Mouse (Mus musculus): Measurements from ENCODE around the gene Prkcd.
"Not testable (repeated sequence)": the region's sequence is repeated elsewhere in the genome, so short reads cannot be mapped to it uniquely, and the experiment has no call there.

Gene Prkcd

DNA sequence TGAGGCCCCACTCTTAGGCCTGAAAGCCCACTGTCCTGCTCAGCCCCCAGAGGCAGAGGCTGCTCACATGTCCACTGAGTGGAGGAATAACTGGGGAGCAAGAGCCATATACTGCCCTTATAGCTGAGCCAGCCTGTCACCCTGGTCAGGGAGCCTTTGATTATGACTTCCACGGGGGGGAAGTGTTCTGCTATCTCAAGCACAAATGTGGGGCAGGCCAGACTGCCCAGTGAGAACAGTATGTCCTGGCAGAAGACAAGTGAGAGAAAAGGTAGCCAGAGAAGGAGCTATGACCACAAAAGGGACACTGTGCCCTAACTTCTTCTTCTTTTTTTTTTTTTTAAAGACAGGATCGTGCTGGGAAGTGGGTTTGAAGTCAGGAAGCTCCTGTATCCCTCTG lies 28.9 kb downstream of the Prkcd start:
- no peak for DNase-seq

DNA sequence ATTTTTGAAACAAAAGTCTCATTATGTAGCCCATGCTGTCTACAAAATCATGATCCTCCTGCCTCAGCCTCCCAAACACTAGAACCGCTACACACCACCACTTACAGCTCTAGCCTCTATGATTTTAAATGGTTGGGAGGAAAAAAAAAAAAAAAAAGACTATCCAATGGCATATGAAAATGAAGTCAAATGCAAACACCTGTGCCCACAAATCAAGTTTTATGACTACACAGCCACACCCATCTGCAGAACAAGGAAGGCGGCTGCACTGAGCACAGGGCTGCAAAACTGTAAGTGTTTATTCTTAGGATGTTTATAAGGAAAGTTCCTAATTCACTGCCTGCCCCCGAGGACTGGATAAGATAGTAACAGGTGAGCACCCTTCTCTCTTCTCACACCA lies 29.6 kb downstream of the Prkcd start:
- no peak for DNase-seq

DNA sequence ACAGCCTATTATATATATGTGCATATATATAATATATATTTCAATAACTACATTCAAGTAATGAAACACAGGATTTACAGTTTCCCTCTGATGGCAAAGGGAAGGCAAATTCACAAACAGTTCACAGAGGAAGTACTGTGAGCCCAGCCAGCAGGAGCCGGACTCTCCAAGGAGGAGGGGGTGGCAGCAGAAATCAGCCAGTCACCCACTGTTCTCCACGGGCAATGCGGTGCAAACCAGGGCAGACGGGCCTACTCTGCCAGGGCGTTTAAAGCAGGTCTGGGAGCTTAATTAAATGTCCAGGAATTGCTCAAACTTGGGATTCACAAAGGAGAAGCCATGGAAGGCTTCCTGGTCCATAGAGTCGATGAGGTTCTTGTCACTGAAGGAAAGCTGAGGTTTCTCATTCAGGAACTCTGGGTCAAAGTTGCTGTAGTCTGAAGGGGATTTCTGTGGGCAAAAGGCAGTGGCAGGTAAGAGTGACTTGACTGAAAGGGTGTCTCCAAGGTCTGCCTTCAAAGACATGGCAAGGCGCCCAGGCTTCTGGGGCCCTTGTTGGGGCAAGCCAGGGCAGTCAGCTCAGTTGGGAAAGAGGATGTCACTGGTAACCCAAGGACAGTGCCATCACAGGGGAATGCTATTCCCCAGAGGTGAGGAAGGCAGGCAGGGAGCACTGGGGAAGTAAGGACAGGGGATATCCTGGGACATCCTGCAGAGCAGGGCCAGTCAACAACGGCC lies 30.3 kb downstream of the Prkcd start:
- DNase-seq: no peak

DNA sequence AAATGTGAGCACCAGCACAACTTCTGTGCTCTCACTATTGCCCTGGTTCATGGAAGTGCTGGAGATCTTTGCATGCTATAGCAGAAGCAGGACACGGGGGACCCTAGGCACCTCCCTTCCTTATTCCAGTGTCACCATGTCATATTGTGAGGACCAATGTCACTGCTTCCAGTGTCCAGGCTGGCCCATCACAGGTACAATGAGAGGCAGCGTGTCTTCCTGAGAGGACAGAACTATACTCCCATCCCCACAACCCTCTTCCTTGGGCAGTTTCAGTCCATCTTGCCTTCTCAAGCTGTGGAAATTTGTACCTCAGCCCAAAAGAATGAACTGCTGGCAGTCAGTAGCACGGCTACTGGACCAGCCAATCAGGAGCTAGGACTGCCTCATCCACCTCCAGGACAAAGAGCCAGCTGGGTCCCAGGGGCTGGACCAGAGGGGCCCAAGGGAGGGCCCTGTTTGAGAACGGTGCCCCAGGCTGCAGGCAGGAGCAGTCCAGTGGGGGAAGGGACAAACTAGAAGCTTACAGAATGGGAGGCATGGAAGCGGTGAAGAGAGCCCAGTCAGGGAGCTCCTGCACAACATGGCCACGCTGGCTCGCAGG lies 31.8 kb downstream of the Prkcd start:
- peak; percentile 67 to 73 for DNase-seq

DNA sequence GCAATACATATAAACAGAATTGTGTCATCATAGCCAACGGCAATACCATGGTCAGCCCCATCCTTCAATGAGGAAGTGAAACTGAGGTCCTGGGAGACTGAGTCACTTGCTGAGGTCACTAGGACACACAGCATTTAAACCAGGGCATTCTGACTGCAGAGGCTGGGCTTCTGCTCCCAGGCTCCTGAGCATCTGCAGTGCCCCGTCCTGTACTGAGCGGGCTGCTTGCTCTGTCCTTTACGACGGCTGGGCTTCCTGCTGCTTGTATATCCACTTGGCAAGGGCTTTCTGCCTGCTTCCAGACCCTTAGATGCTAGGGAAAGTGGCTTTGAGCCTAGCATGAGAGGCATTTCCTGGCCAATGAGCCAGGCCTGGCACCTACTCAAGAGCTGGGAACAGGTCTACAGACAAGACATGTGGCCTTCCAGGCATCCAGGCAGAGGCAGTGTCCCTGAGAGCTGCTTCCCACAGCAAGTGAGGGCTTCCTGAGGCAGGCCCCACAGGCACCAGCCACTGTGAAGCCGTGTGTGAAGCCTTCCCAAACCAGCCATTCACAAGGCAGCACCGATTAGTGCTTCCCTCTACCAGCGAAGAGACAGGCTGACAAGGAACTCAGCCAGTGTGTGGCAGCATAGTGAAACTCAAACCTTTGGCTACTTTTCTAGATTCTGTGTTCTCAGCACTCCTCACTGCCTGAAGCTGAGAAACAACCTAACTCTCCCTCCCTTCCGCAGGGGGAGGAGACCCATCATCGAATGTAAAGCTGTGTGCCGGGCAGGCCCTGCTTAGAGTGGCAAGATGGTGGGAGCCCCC lies 32.5 kb downstream of the Prkcd start:
- DNase-seq: peak; percentile 78 to 81

DNA sequence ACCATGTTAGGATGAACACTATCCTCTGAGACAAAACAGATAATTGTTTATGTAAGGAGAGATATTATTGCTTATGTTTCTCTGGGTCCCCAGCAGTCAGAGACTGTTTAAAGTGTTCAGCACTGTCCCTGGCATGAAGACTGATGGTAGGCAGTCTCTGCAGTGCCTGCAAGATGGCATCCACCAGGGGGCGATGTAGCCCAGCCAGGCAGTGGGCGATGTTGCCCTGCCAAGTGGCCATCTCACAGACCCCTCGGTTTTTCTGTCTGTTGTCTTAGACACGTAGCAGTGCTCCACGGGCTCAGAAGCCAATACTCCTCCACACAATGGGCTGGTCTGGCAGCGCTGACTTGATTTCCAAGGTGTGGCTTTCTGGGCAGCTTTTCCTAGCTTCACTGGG lies 34.6 kb downstream of the Prkcd start:
- DNase-seq: peak; percentile 63 to 70

DNA sequence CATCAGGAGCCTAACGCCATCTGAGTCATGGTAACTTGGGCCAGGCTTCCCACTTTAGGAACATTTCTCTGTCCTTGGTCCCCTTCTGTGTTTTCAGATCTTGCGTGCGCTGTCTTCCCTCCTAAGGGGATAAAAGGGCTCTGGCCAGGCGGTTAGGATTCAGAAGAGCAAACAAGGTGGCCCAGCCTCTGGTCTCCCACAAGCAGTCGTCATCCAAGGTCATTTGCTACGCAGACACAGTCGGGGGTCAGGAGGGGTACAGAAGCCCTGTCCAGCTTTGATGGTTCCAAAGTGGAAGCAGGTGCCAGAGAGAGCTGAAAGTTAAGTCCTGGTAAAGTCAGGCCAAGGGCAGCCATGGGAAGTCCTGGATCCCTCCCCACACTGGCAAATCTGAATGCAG lies 35.1 kb downstream of the Prkcd start:
- no peak for DNase-seq

DNA sequence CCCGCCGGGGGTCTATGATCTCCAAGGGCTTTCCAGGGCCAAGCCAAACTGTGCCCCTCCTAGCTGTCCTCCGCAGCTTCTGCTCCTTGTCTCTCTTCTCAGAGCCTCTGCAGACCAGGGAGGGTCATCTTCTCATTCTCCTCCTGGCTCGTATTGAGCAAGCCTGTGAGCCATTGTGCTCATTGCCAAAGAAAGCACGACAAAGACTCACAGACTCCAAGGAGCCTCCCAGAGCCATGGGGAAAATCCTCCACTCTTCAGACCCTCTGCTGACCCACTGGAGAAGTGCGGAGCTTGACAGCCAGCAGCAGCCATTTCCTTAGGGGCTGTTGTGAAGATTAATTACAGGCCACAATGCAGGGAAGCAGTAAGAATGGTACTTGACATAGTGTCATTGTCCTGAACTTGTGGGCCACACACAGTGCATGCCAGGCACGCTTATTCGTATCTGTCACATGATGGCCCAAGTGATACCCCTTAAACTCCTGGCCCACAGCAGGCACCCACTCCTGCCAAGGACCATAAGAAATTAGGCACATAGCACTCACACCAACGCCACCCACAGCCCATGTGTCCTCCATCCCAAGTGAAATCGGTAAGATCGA lies 35.9 kb downstream of the Prkcd start:
- DNase-seq: no peak

DNA sequence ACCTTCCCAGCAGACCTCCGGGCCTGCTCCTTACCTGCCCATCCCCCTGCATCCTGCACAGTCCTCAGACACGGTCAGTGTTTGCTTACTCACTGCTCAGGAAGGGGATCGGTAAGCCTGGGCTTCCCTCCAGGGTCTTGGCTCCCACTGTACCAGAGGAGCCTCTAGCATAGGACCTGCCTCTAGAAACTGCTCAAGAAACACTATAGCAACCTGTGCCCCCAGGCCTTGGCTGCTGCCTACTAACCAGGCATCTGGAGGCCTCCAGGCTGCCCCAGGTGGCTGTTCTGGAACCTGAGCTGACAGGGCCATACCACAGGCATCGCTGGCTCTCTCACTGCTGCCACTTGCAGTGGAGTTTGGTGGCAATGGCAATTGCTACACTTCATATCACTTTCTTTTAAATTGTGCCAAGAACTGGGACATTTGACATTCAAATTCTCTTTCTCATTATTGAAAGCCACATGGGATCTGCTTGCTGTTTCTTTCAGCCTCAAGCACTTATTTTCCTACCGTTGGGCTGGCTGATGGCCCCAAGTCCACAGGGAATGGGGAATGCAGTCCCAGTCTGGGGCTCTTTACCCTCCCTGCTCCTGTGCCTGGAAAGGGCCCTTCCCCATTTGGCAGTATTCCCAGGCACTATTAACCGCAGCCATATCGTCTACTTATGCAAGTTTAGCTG lies 39.1 kb downstream of the Prkcd start:
- DNase-seq: no peak

DNA sequence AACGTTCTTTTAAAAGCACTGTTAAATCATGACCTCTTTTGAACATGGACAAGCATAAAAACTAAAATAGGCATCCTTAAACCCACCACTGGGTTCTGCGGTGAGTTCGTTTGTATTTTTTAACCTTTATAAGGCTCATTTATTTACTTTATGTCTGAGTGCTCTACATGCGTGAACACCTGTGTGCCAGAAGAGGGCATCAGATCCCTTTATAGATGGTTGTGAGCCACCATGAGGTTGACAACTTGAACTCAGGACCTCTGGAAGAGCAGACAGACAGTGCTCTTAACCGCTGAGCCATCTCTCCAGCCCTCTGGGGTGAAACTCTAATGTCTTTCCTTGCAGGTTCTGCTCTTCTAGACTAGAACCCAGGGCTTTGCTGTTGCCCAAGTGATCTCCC lies 40.7 kb downstream of the Prkcd start:
- no peak for DNase-seq

DNA sequence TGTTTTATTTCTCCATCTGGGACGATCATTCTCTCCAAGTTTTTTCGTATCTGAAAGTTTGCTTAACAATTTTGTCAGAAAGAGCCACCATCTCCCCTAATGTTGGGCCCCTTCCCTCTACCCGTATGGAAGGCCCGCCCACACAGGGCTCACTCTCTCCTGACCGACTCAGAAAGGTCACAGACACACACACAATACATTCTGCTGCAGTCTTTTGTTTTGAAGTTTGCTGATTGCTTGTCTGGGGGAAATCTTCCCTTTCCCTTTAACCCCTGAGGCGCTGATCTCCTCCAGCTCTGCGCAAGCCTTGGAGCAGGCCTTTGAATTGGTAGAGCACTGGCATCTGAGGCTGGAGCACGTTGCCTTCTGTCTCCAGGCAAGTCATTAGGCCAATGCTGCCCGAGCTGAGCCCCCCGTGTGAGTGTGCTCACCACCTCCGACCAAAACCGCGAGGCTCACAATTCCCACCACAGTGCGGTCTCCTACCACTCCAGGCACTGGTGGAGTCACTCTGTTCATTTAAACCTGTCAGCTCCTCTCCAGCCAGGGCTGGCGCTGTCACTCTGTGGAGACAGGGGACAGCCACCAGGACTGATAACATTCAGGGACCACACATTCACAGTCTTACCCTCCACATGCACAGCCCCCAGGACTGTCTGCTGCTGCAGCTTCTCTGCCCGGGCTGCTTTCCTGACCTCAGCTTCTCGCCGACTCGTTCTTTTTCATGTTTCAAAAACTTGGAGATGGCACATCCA lies 41.3 kb downstream of the Prkcd start:
- no peak for DNase-seq

DNA sequence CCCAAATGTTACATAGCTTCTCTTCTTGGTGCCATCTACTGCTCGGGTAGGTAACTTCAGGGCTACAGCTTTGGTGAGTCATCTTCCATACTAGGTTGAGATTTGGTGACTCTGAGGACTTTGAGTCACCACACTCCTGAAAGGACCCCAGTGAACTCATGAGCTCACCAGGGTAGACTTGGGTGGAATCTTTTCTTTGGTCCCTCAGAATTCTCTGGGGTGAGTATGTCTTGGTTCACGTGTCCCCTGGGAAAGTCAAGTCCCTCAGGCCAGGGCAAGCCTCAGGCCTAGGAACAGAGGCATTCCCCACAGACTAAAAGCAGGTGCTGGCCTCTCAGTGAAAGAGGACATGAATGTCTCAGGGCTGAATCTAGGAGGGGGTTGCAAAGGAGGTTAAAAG lies 41.9 kb downstream of the Prkcd start:
- DNase-seq: no peak

DNA sequence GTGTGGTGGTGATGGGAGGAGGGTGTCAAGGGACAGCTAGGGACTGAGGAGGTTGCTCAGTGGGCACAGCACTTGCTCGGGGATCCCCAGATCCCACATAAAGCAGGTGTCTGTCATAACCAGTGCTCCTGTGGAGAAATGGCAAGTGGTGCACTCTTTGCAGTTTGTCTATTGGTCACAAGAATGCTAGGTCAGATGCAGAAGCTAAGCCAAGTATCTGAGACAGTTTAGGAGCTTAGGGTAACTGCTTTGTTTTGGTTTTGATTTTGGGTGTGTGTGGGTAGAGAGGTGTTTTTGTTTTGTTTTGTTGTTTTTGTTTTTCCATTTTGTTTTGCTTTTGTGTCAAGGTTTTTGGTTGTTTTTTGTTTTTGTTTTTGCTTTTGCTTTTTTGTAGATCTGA lies 44.8 kb downstream of the Prkcd start:
- no peak for DNase-seq

DNA sequence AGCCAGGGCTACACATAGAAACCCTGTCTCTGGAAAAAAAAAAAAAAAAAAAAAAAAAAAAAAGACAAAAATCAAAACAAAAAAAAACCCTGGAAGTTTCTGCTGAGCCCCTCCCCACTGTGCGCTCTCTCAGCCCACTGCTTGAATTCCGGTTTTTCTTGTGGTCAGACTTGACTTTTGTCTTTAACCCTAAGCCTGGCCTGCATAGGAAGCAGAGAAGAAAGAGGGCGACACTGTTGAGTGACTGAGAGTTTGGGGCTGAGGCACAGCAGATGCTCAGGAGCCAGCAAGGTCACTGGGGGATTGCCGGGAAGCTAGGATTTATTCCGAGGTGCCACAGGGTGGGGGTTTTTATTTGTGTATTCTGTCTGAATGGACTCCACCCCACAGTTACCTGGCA lies 46.1 kb downstream of the Prkcd start:
- DNase-seq: no peak

DNA sequence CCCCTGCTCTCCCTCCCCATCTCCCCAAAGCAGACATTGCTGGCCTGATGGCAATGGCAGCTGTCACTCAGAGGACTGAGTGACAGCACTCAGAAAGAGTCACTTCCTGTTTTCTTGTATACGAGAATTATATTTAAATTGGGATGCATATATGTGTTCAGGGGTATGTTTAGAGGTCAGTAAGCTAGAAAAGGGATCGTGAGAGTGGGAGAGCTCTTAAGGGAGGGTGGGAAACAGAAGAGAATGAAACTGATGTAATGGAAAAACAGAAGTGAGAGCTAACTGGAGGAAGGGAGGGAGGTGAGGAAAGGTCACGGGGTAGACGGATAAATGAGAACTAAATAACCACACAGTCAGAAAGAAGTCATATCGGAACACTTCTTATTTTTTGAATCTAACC lies 46.8 kb downstream of the Prkcd start:
- DNase-seq: no peak

DNA sequence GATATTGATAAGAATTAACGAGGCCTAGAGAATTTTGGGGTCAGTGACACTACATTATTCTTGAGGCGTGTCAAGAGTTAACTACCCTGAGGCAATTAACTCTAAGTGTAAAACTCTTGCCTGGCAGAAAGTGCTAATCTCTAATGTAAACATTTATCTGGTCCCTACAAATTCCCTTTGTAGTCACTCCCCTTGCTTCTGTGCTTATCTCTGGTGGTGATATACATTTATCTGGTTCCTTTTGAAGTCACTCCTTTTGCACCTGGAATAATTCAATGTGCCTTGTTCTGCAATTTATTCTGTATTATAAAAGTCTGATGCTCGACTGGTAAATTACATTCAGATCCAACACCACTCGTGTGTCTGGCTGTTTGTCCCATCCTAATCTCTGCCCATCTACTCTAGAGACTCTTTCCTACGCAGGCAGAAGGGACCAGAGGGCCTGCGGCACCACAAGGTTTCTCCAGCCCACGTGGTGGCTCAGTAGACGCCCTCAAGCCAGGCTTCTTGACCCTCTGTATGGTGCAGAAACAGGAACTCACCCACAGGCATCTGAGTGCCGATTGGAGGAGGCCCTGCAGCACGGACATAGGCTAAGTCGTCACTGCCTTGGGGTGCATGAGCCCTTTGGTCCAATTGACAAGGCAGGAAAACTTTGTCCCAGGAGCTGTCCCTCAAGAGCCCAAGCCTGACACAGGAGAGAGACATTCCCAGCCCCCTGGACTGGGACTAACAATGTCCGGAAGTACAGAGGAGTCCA lies 48.5 kb downstream of the Prkcd start:
- not testable (repeated sequence) for DNase-seq

DNA sequence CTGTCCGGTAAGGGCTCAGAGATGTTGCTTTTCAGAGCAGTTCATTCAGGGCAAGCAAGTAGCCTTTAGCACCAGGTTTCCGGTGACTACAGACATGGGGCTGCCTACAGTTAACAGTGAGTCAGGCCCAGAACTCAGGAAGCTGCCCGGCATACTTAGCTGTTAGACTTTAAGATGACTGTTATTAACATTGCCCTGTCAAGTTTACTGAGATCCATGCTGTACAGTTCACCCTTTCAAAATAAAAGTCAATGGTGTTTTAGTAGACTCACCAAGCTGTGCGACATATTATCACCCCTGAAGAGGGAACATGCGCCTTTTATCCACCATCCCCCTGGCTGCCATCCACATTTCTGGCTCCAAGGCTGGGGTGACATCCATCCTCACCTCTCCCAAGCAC lies 49.8 kb downstream of the Prkcd start:
- DNase-seq: no peak

DNA sequence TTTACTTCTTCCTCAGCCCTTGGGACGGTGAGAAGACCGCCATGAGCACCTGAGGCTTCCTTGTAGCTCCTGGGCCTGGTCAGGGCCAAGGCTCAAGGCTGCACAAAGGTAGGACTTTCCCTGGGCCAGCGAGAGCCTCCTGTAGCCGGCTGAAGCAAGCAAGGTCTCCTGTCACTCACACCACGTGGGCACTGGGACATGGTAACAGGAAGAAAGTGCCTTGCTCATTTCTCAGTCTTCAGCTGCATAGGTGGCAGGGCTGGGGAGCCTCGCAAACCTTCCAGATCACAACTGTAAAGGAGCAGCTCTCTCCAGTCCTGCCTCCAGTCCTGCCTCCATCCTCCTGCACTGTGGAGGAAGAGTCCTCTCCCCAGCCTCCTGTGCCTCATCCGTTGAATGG lies 50.2 kb downstream of the Prkcd start:
- no peak for DNase-seq

DNA sequence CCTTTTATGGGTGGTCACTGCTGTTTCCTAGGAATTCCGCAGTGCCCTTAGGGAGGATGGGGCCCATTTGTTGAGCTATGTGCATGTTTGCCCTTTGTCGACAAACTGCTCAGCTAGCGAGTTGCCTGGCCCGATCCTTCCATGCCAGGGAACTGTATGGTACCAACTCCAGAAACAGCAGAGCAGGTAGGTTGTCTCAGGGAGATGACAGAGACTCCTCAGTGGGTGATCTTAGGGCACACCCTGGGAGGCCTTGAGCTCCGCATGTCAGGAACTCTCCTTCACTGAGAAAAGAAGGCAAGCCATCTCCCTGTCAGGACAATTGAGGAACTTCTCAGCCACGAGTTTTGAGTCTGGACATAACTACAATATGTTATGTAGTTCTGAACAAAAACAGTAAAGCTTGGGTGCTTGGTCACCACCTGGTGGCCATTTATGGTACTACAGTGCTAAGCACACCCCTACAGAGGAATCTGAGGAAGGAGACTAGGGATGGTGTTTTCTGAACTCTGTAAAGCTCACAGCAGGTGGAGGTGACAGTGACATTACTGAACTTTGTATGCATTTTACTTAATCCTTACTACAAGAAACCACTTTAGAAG lies 51.9 kb downstream of the Prkcd start:
- DNase-seq: peak; percentile 73 to 75

DNA sequence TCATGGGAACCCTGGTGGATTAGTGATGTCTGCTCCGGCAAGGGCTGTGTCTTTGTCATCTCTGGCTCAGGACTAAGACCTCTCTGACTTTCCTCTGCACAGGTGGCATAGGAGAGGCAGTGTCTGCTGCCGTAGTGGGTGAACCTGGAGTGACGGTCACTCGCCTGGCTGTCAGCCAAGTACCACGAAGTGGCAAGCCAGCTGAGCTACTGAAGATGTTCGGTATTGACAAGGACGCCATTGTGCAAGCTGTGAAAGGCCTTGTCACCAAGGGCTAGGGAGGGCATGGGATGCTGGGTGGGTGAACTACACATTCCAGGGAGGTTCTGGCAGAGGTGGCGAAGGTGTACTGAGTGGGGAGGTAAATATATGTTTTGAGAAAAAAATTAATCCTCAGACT lies 52.8 kb downstream of the Prkcd start:
- no peak for DNase-seq

DNA sequence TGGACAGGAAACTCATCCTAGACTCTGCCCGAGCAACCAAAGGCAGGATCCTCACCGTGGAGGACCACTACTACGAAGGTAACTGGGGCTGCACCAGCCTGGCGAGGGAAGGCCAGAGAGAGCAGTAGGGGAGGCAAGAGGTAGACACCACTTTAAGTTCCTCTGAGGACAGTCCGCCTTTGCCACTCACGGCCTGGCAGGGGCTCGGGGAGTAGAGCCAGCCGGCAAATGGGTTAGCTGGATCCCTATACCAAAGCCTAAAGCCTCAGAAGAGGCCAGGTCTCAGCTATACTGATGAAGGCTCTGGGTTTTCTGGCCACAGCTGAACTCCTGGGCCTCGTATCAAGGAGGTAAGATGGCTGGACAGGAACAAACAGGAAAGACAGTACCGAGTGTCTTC lies 53.8 kb downstream of the Prkcd start:
- DNase-seq: no peak
